7 mouse cellular contexts compared by ENCODE assay signal in genomic region chr4:32337638-32338037, GRCm38 (mm10).
A peak's percentile ranks its signal among the peaks of the same experiment; 100 is the strongest.
DNase-seq lines count a peak whose midpoint lies in the region; TF ChIP-seq lines count a peak whose summit lies in the region.

No protein-coding gene starts in this region.

- 0 out of 2 replicates have a peak, but pooled peaks have one; percentile 12 for TF ChIP-seq EP300 in ES-Bruce4 (IDR thresholded peaks at IDR 0.05; ENCODE audit: insufficient read depth, low read depth, low read length)

- H3K9ac ChIP-seq in ES-Bruce4 (ENCODE audit: low read depth, poor library complexity, severe bottlenecking), result no peak overlapping the region

- no peak overlapping the region for H3K27ac ChIP-seq in ES-Bruce4 (ENCODE audit: insufficient read depth, low read length)

- TF ChIP-seq POLR2A in ES-Bruce4 (IDR thresholded peaks at IDR 0.05; ENCODE audit: insufficient read depth, low read length), result no peak

- no peak for TF ChIP-seq CTCF in ES-Bruce4 (IDR thresholded peaks at IDR 0.05; ENCODE audit: low read depth, low read length)

- H3K4me3 ChIP-seq in ES-Bruce4 (ENCODE audit: low read depth, low read length), result no peak overlapping the region

- peak; percentile 43 for DNase-seq in NIH3T3 (ENCODE audit: low read depth)
- peak; percentile 77 to 88 for DNase-seq in heart, adult 9 months (ENCODE audit: low spot score in 2 of 2)
- peak; percentile 88 for DNase-seq in kidney, postnatal 10 days
- peak; percentile 89 for DNase-seq in lung, postnatal 25 days (ENCODE audit: low spot score)
- DNase-seq in adipocyte (ENCODE audit: low spot score), result no peak
- no peak for DNase-seq in MN1 (ENCODE audit: low spot score)

- no peaks in the 10 kb centered on the region for H3K4me1 ChIP-seq in ES-Bruce4 (ENCODE audit: control insufficient read depth, insufficient read depth, low read length)

- H3K36me3 ChIP-seq in ES-Bruce4 (ENCODE audit: control insufficient read depth, insufficient read depth, low read length, poor library complexity, severe bottlenecking), result no peaks in the 10 kb centered on the region

- H3K9me3 ChIP-seq in ES-Bruce4 (replicated peaks; ENCODE audit: control insufficient read depth, insufficient read depth, low read length, poor library complexity, severe bottlenecking), result no peaks in the 10 kb centered on the region

- no peaks in the 10 kb centered on the region for H3K27me3 ChIP-seq in ES-Bruce4 (ENCODE audit: control insufficient read depth, insufficient read depth, low read length, poor library complexity, severe bottlenecking)

Comparison
In these comparisons a context has a peak if more than half of its experiments do, and no peak if none do; other contexts are left out.
1. DNase-seq: peak in NIH3T3 (single experiment), heart, adult 9 months (2 of 2), kidney, postnatal 10 days (single experiment) and lung, postnatal 25 days (single experiment); none in adipocyte (single experiment) and MN1 (single experiment).